Mouse (Mus musculus): ENCODE measurements around the gene Rhof.

The Rhof gene

GRCm38 (mm10) chr5:123147569-123147968 lies 15.1 kb upstream of the Rhof start:
- DNase-seq (ENCODE audit: low spot score), result no peak

DNA sequence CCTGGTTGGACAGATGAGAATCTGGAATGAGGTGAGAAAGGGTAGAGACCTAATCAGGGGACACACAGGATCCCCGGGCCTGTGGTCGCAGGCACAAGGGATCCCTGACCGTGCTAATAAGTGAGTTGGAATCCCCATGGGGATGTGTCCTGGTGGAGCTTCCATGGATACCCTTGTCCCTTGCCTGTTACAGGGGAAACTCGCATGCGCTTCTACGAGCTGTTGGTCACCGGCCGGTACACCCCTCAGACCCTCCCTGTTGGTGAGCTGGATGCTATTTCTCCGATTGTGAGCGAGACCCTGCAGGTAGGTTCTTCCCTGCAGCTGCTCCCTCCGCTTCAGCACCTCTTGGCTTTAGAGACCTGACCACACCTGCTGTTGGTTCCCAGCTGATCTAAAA lies 13.9 kb upstream of the Rhof start:
- no peak for DNase-seq (ENCODE audit: low spot score)

GRCm38 (mm10) chr5:123144746-123145590 lies 12.5 kb upstream of the Rhof start:
- DNase-seq (ENCODE audit: low spot score), result no peak

DNA sequence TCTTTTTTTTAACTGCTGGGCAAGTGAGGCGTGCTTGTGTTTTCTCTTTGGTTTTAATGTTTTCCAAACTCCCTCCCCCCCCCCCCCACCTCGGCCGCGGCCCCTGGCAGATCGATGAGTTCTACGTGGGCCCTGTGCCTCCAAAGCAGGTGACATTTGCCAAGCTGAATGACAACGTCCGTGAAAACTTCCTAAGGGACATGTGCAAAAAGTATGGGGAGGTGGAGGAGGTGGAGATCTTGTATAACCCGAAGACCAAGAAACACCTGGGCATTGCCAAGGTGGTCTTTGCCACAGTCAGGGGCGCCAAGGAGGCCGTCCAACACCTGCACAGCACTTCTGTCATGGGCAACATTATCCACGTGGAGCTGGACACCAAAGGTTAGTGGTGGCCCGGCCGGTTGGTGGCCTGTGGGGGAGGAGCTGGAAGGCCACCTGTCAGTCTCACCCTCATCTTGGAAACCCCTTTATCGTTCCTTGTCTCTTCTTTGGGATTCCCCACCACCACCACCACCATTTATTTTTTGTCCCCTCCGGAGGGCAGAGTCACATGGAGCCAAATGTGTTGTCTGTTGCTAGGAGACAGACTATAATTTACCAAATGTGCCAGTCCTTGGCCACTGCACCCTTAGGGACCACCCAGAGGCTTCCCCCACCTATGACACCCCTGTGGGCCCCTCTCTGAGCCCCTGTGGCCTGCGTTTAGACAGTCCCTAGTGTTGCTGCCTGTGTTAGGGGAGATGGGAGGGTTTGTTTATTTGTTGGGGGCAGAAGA lies 11.7 kb upstream of the Rhof start:
- DNase-seq (ENCODE audit: low spot score), result no peak

DNA sequence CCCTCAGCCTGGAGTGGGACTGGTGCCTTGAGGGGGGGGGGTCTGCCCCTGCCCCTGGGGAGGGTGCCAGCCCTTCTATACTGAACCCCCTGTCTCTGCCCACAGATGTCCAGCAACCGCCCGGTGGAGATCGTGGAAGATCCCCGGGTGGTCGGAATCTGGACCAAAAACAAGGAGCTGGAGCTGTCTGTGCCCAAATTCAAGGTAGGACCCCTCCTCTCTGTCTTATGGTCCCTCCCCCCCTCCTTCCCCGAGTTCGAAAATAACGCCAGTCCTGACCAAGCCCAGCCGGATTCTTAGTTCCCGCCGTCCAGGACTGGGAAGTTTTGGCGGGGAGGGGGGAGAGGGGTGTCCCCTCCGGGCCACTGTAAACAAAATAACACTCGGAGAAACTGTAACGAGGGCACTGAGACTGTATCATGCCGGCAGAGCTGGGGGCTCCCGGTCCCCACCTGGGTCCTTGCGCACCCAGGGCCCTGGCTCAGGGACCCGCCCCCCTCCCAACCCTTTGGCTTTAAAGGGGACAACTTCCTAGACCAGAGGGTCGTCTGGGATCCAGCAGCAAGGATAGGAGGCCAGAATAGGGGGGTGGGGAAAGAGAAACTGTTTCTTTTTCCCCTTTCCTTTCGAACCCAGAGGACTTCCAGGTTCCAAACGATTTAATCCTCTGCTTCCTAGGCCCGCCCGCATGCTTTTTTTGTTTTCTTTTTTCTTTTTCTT lies 10.9 kb upstream of the Rhof start:
- no peak for DNase-seq (ENCODE audit: low spot score)

- no peak for DNase-seq (ENCODE audit: low spot score)
These were observed 10.0 kb upstream of the Rhof start, which contains the start of gene Setd1b for GRCm38 (mm10) chr5:123142161-123143157. TSS of gene Setd1b (plus strand) at chr5:123142193.

DNA sequence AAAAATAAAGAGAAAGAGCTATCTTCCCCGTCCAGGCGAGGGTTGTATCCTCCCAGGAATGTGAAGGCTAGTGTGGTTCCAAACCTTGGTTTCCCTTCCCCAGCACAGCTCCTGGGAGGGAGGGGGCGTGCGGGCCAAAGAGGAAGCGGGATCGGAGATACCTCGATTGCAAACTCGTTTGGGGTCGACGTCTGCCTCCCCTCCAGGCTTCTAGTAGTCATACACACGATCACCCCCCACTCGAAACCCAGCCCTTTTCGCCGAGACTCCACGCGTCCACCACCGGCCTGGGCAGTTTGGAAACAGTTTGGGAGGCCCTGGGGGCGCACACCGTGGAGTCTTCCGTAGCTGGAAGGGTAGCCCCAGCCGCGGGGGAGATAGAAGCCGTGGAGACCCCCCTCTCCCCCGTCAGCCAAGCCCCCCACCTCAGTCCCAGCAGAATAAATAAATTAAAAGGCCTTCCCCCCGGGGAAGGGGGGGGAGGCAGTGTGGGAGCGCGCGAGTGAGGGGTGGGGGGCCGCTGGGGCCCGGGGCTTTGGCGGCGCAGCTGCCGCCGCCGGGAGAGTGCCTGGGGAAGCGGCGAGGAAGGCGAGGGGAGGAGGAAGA lies 9.2 kb upstream of the Rhof start:
- no peak for DNase-seq (ENCODE audit: low spot score)

DNA sequence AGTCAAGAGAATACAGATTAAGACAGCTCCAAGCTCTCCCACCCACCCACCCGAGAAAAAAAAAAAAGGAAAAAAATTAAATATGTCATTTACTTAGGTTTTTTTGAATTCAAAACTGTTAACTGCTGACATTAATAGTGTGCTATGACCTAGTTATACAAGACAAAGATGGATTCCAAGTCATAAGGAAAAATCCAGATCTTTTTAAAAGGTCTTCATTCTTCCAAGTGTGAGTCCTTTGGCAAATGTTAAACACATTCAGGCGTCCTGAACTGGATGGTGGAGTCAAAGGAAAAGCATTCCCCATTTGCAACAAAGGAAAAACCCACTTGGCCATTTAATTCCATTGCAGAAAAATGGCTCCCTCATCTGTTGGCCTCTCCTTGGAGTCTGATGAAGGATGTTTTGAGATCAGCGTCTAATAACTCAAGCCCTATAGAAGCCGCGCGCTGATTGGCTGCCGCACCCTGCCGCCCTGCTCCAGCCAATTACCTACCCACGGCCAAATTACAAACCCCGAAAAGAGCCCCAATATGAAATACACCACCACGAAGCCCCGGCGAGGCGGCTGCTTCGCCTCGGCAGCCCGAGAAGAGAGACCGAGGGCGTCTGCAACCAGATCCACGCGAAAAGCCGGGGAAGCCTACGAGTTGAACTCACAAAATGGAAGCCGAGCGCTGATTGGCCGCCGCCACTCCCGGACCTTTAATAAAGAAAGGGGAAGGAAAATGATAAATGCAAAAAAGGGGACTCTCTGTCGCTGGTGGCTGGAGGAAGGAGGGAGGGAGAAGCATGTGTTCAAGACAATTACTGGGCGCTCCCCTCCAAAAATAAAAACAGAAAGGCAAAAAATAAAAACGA lies 8.4 kb upstream of the Rhof start:
- DNase-seq (ENCODE audit: low spot score), result peak; percentile 94

DNA sequence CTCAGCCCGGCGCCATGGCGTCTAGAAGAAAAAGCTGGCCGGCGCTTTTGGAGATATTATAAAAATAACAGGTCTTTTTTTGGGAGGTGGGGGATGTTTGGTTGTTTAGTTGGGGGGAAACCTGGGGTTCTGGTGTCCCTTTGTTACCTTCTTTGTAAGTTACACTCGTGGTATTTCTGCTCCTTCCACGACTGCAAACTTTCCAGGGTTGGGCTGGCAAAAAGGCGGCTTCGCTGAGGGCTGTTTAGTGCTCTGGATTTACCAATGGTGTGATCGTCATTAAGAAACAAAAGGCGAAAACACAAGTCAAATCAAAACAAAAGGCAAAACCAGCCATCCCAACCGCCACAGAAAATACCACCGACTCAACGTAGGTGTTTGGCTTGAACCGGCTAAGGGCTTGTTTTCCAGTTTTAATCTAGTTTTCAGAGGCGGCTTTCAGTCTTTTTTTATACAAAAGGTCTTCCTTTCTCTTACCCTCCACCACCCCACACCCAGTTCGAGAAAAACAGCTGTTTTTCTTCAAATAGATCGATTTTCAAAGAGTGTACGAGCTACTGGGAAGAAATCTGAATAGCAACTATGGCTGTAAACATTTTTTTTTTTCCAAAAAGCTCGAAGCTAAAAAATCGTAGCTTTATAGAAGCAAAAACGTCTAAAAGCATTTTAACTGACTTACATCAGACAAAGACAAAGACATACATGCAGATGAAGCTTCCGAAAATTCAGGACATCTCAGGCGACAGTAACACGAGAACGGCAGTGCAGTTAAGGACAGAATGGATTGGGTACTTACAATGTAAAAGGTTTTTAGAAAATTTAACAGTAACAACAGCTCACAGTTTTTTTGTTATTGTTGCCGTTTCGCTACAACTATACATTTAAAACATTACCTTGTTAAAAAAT lies 7.5 kb upstream of the Rhof start:
- DNase-seq (ENCODE audit: low spot score), result no peak

- peak; percentile 81 for DNase-seq (ENCODE audit: low spot score)
These were observed 6.6 kb upstream of the Rhof start for GRCm38 (mm10) chr5:123138953-123139721.

- no peak for DNase-seq (ENCODE audit: low spot score)
These were observed 5.9 kb upstream of the Rhof start for GRCm38 (mm10) chr5:123138230-123138911.

- DNase-seq (ENCODE audit: low spot score), result no peak
These were observed 5.4 kb upstream of the Rhof start for GRCm38 (mm10) chr5:123137910-123138229.

GRCm38 (mm10) chr5:123137044-123137909 lies 4.8 kb upstream of the Rhof start:
- no peak for DNase-seq (ENCODE audit: low spot score)

DNA sequence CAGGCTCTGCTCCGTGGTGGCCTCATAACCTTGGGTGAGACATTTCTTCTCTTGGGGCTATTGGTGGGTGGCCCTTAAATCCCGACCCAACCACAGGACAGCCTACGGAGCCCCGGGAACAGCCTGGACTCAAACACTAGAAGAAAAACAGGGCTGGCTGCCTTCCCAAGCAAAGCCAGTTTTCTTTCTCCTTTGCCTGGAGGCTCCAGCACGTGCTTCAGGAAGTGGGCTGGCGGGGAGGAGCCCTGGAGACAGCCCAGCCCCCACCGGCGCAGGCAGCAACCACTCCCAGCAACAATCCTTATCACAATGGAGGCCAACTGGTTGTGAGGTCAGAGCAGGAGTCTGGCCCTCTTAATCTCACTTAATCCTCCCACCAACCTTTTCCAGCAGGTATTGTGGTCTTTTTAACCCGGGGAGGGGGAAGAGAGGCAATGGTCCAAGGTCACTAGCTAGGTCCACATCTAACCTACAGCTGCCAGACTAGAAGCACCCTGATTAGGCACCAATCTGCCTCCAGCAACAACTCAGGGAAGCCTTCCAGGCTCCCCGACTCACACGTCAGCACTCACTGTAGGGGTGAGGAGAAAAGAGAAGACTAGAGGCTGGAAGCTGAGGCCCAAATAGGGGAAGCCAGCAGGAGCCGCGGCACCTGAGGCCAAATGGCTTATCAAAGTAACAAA lies 4.0 kb upstream of the Rhof start:
- DNase-seq (ENCODE audit: low spot score), result peak; percentile 79

GRCm38 (mm10) chr5:123135471-123136360 lies 3.2 kb upstream of the Rhof start:
- no peak for DNase-seq (ENCODE audit: low spot score)
